Comparison of ENCODE assay signal across 9 mouse cellular contexts in the genomic region with DNA sequence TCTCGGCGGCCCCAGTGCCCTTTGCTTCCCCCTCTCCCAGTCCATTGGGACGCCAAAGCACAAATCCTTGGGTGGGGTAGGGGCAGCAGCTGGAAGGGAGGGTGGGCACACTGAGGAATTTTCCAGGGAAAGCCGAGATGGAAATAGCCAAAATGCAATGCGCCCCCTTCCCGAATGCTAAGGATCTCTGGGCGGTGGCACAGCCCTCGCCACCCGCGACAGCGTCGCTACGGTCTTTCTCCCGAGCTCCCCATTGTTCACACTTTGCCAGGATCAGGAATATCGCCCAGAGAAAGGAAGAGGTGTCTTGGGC. TPM values are rescaled to one million over a fixed set of nuclear protein-coding genes. Genes with fewer than 3 reads are reported as not detected.
A peak's percentile ranks its signal among the peaks of the same experiment; 100 is the strongest.
DNase-seq lines count a peak whose midpoint lies in the region; ATAC-seq and TF ChIP-seq lines count a peak whose summit lies in the region.
"Had no signal": no experiment of that assay in that cellular context is flagged by ENCODE, and none has a peak within 500 bp of the region (broad histone marks: within the 10 kb centered on the region; RNA-seq: fewer than 3 reads in every experiment).

No protein-coding gene starts in this region.

- H3K27ac ChIP-seq in heart, embryonic 11.5 days (ENCODE audit: low read depth, low read length): peak overlapping the region; percentile 25; the same call in 1 of the 2 replicates
- peak overlapping the region; percentile 95 for H3K27ac ChIP-seq in forebrain, embryonic 15.5 days (replicated peaks)
- H3K27ac ChIP-seq in liver, embryonic 15.5 days (replicated peaks): no peak overlapping the region
- H3K27ac ChIP-seq: macrophage had no signal

- H3K9ac ChIP-seq in heart, embryonic 11.5 days (ENCODE audit: low read depth, low read length): peak overlapping the region; percentile 78
- peak overlapping the region; percentile 96 for H3K9ac ChIP-seq in forebrain, embryonic 15.5 days (replicated peaks)
- no peak overlapping the region for H3K9ac ChIP-seq in liver, embryonic 15.5 days

- H3K36me3 ChIP-seq in heart, embryonic 11.5 days (ENCODE audit: control insufficient read depth, insufficient read depth, low read length): no peaks in the 10 kb centered on the region
- H3K36me3 ChIP-seq in E14TG2a.4 (ENCODE audit: insufficient read depth, low read length): 0 out of 2 replicates have a peak, but pooled peaks cover 2% of the 10 kb centered on the region
- H3K36me3 ChIP-seq in forebrain, embryonic 15.5 days: no peaks in the 10 kb centered on the region
- no peaks in the 10 kb centered on the region for H3K36me3 ChIP-seq in liver, embryonic 15.5 days (replicated peaks)

- no peak; the same call in 1 of the 2 replicates for ATAC-seq in heart, embryonic 11.5 days (replicated peaks; ENCODE audit: insufficient number of reproducible peaks, low FRiP score, low TSS enrichment)
- peak; percentile 33 for ATAC-seq in forebrain, embryonic 15.5 days (replicated peaks)
- ATAC-seq in liver, embryonic 15.5 days (ENCODE audit: insufficient read depth): no peak

- no peaks in the 10 kb centered on the region for H3K4me1 ChIP-seq in heart, embryonic 11.5 days (ENCODE audit: control insufficient read depth, insufficient read depth, low read length)
- peaks cover 35% of the 10 kb centered on the region for H3K4me1 ChIP-seq in E14TG2a.4 (replicated peaks; ENCODE audit: low read depth, low read length)
- H3K4me1 ChIP-seq in forebrain, embryonic 15.5 days: peaks cover 40% of the 10 kb centered on the region
- peaks cover 10% of the 10 kb centered on the region; the same call in 1 of the 2 replicates for H3K4me1 ChIP-seq in liver, embryonic 15.5 days (replicated peaks)

- H3K27me3 ChIP-seq in heart, embryonic 11.5 days (ENCODE audit: control insufficient read depth, insufficient read depth, low read length): no peaks in the 10 kb centered on the region
- peaks cover 35% of the 10 kb centered on the region for H3K27me3 ChIP-seq in E14TG2a.4 (ENCODE audit: insufficient read depth, low read length)
- no peaks in the 10 kb centered on the region for H3K27me3 ChIP-seq in forebrain, embryonic 15.5 days
- peaks cover 59% of the 10 kb centered on the region for H3K27me3 ChIP-seq in liver, embryonic 15.5 days

- H3K4me3 ChIP-seq in heart, embryonic 11.5 days (ENCODE audit: low read depth, low read length): peak overlapping the region; percentile 81
- peak overlapping the region; percentile 91 for H3K4me3 ChIP-seq in E14TG2a.4 (replicated peaks; ENCODE audit: low read length)
- peak overlapping the region; percentile 84 for H3K4me3 ChIP-seq in forebrain, embryonic 15.5 days
- H3K4me3 ChIP-seq in liver, embryonic 15.5 days (replicated peaks): peak overlapping the region; percentile 53

- no peak for DNase-seq in heart, adult 18-20 months
- no peak for DNase-seq in left cerebral cortex, adult 8-10 months (ENCODE audit: low spot score in 2 of 2)
- no peak for DNase-seq in cerebellum, postnatal 25 days
- DNase-seq in kidney, adult 9 months: no peak

- under 1% methylated on average over 13 of the region's 15 CpGs for WGBS in heart, embryonic 11.5 days (ENCODE audit: insufficient replicate concordance)
- WGBS in forebrain, embryonic 15.5 days: 0% methylated on average over 15 of the region's 15 CpGs
- 0% methylated on average over 15 of the region's 15 CpGs for WGBS in liver, embryonic 15.5 days (ENCODE audit: insufficient replicate concordance)

- TF ChIP-seq CTCF in E14TG2a.4 (conservative IDR thresholded peaks at IDR 0.05; ENCODE audit: low read length): no peak

- H3K4me2 ChIP-seq in heart, embryonic 11.5 days: peak overlapping the region; percentile 98
- peak overlapping the region; percentile 70 for H3K4me2 ChIP-seq in forebrain, embryonic 15.5 days (replicated peaks)
- H3K4me2 ChIP-seq in liver, embryonic 15.5 days: peak overlapping the region; percentile 61

- H3K9me3 ChIP-seq in heart, embryonic 11.5 days (replicated peaks; ENCODE audit: control insufficient read depth, low read length): no peaks in the 10 kb centered on the region
- no peaks in the 10 kb centered on the region for H3K9me3 ChIP-seq in E14TG2a.4 (ENCODE audit: low read length)
- H3K9me3 ChIP-seq in forebrain, embryonic 15.5 days: no peaks in the 10 kb centered on the region
- no peaks in the 10 kb centered on the region for H3K9me3 ChIP-seq in liver, embryonic 15.5 days (replicated peaks)

RNA-seq across cellular contexts. Expression of a gene that starts 1.3 kb away (rescaled TPM):
- polyA plus RNA-seq in heart, embryonic 11.5 days (2014; fragmentation: Nextera tagmentation; extraction: Ambion mirVana): 39.8 and 50.5 TPM in 2 replicates
- 1 to 10 TPM; 3.8 to 4.2 TPM for total RNA-seq in heart, adult 18-20 months (2021)
- polyA plus RNA-seq in forebrain, embryonic 15.5 days (2015; fragmentation: Nextera tagmentation; extraction: Ambion mirVana): 356 and 370 TPM in 2 replicates
- polyA plus RNA-seq in liver, embryonic 15.5 days (2015; fragmentation: Nextera tagmentation; extraction: Ambion mirVana): 4.1 and 5.6 TPM in 2 replicates
- total RNA-seq in left cerebral cortex, adult 8-10 months (2022): 100 to 1,000 TPM; 275 to 300 (median 286) TPM
